Mouse (Mus musculus): Measurements from ENCODE around the gene Cpe.
"Not testable (repeated sequence)": the region's sequence is repeated elsewhere in the genome, so short reads cannot be mapped to it uniquely, and the experiment has no call there.

The Cpe gene

GRCm38 (mm10) chr8:64674951-64675585, 17.8 kb downstream of the Cpe start:
- no peak for DNase-seq (ENCODE audit: low spot score in 2 of 2)

DNA sequence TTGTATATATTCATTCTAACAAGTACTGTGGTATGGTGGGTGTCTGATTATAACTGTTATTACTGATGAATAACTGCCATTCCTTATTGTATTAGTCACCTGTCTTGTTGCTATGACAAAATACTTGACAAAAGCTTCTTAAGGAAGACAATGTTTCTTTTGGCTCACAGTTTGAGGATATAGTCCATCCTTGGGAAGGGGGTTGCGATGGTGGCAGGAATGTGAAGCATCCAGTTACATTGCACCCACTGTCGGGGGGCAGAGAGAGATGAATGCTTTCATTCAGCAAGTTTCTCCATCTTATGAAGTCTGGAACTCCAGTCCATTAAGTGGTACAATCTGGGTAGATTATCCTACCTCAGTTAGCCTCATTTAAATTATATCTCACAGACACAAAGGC, 19.9 kb downstream of the Cpe start:
- no peak for DNase-seq (ENCODE audit: low spot score in 2 of 2)

DNA sequence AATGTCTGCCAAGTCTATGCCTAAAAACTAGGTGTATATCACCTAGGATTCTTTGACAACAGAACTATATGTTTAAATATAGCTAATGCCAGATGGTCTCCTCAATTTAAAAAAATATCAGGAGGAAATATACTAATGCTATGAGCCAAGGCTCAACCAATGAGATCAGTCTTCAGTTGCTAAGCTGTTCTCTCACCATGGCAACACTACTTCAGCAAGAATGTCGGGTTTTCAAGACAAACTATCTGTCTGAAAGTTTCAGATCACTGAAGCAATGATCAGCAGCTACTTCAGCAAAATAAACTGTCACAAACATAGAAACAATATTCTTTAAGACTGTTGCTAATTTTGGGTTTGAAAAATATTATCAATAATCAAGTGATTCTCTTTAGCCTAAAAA, 20.9 kb downstream of the Cpe start:
- no peak for DNase-seq (ENCODE audit: low spot score in 2 of 2)

DNA sequence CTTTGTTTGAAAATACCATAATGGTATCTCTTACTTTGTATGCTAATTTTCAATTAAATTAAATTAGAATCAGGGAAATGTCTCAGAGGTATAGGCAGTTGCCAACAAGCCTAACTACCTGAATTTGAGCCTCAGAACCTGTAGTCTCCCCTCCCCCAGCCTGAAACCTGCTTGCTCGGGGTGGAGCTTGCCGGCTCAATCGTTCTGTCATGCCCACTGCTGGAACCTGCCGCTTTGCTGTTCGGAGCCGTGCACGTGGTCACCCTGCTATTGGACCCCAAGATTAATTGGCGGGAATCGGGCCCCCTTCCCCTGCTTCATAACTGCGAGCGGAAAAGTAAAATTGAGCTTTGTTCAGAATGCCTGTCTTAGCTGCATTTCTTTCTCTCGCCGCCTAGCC, 26.5 kb downstream of the Cpe start:
- not testable (repeated sequence) for DNase-seq (ENCODE audit: low spot score in 2 of 2)

DNA sequence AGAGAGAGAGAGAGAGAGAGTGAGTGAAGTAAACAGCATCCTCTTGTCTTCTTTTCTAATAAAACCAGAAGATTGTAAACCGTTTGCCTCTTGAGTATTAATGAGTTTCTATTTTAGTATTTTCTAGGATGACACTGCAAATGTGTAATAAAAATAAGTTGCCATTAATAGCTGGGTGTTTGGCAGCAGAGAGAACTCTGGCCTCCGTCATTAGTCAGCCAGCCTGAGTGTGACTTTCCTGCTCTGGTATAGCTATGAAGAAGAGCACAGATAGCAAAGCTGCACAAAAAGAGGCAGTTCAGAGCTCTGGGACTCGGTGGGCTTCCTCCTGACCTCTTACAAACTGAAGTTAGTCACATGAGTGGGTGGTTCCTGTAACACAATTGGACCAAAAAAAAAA, 27.3 kb downstream of the Cpe start:
- DNase-seq (ENCODE audit: low spot score in 2 of 2) = no peak

DNA sequence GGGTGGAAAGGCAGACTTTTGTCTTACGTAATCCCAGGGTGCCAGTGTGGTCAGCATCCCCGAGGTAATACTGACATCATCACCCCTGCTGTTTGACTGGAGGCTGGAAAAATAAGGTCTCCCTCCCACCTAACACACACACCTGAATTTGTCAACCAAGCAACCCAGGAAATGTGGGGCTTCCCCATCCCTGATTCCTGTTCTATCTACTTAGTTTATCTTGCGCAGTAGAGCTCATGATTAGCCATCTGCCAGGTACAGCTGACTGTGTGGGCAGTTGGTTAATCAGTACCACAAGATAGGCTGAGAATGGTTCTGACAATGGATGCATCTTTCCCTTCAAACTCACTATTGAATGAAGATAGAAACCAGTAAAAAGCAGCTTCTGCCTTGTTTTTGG, 28.0 kb downstream of the Cpe start:
- no peak for DNase-seq (ENCODE audit: low spot score in 2 of 2)

DNA sequence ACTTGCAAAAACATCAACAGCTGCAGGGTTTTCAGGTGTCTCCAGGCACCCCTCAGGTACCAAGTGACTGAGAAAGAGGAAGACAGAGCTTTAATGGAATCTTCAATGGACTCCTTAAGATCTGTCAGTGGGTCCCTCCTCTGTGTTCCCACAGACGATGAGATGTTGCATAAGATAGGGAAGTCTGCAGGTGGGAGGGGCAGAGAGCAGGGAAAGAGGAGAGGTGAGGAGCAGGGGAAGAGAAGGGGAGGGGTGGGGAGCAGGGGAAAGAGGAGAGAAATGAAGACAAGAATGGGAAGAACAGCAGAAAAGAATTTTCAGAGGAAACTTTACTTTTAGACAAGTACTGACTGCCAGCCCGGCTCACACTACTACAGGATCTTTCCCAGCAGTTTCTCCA, 28.5 kb downstream of the Cpe start:
- DNase-seq (ENCODE audit: low spot score in 2 of 2) = no peak

DNA sequence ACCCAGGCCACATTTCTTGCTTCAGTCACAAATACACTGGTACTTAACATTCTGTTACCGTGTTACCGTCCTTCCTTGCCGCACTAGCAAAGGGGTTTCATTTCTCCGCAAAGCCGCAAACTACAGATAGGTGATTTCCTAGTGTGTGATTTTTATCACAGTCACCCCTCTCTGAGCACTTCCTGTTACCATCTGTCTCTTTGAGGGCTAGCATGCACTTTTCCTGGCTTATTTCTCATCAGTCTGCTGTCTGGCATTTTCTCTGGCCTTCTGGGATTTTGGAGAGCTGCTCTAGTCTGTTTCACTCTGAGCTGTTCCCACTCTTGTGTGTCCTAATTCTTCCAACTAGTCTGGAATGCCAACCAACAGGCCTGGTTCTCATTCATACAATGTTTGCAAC, 33.8 kb downstream of the Cpe start:
- peak; percentile 55 to 75 for DNase-seq (ENCODE audit: low spot score in 2 of 2)

GRCm38 (mm10) chr8:64657980-64658401, 34.9 kb downstream of the Cpe start:
- DNase-seq (ENCODE audit: low spot score in 2 of 2) = peak; percentile 80 to 90

GRCm38 (mm10) chr8:64657517-64657916, 35.3 kb downstream of the Cpe start:
- no peak for DNase-seq (ENCODE audit: low spot score in 2 of 2)

DNA sequence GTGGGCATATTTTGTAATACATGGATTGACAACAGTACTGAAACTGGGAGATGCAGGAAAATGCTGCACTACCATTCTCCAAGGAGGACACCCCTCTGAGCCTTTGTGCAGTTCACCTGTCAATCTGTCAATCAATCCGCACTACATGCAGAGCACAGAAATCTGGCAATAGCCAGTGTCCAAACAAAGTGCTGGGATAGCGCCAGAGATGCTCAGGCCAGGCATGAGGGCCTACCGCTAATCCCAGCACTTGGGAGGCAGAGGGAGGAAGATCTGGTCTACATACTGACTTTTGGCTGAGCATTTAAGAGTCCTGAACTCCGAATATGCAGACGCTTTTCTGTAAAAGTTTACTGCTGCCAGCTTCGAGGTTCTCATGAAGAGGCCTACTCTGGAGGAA, 37.0 kb downstream of the Cpe start:
- no peak for DNase-seq (ENCODE audit: low spot score in 2 of 2)

GRCm38 (mm10) chr8:64655087-64655486, 37.8 kb downstream of the Cpe start:
- no peak for DNase-seq (ENCODE audit: low spot score in 2 of 2)

DNA sequence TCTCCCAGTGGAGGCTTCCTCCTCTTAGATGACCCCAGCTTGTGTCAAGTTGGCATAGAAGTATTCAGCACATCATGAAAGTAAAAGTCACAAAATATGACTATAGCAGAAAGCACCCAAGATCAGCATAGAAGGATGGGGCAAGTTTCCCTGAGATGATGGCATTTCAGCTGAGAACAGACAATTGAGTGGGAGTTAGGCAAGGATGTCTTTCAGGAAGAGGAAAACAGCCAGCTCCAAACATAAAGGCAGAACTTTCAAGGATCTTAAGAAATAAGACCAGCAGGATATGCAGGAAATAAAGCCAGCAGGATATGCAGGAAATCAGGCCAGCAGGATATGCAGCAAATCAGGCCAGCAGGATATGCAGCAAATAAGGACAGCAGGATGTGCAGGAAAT, 40.6 kb downstream of the Cpe start:
- no peak for DNase-seq (ENCODE audit: low spot score in 2 of 2)

- peak in 1 of 2 experiments; percentile 39 for DNase-seq (ENCODE audit: low spot score in 2 of 2)
Measured at GRCm38 (mm10) chr8:64648063-64648462, 44.8 kb downstream of the Cpe start.

- DNase-seq (ENCODE audit: low spot score in 2 of 2) = no peak
Measured at GRCm38 (mm10) chr8:64647148-64647547, 45.7 kb downstream of the Cpe start.

GRCm38 (mm10) chr8:64646421-64646820, 46.4 kb downstream of the Cpe start:
- no peak for DNase-seq (ENCODE audit: low spot score in 2 of 2)

DNA sequence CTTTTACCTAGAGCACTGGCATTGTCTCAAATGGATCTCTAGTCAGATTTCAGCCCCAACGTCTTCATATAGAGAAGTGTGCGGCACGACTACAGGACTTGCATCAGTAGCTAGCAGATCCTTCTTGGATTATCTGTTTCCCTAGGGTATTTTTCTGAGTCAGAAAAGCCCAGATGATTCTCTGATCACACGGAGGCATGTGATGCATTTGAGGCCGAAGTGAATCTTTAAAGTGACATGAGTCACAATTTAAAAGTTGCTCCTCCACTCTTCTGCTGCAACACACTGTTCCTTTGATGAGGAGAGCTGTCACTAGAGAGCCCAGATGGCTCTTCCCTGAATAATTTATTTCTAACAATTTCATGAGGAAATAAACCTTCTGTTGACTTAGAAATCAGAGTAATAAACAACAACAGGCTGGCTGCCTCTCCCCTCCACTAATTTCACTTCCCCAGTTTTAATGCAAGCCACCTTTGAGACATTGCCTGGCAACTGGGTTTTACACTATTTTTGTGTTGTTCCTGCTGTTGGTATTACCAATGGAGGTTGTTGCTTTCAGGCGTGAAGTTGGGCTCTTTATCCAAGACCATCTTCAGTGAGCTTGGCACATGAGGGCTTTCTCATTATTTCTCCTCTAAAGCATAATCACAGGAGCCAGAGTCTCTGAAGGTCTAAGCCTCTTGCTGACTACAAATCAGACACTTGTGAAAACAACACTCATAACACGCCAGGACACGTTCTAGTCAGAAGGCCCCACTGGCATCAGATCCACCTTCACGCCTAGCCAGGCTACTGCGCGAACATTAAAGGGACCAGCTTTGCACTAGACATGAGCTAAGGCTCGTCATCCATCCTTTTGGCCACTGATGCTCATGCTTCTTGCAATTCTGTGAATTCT, 48.5 kb downstream of the Cpe start:
- DNase-seq (ENCODE audit: low spot score in 2 of 2) = peak; percentile 70 to 77

GRCm38 (mm10) chr8:64643382-64643781, 49.5 kb downstream of the Cpe start:
- no peak for DNase-seq (ENCODE audit: low spot score in 2 of 2)

DNA sequence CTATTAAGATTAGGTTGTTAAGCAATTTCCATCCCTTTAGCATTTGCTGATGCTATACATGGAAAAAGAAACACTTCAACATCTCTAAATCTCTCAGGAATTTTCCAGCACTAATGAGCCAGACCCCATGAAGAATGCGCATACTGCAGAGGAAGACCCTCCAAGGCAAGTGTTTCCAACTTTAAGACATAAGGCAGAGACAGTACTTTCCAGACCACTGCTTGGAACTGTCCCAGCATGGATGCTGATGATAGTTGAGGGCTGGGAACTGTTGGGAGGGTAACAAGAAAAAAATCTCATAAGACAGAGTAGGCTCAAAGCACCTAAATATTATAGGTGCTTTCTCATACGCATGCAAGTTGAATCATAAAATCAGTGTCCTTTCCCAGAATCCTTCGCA, 50.1 kb downstream of the Cpe start:
- no peak for DNase-seq (ENCODE audit: low spot score in 2 of 2)

GRCm38 (mm10) chr8:64640599-64640998, 52.3 kb downstream of the Cpe start:
- no peak for DNase-seq (ENCODE audit: low spot score in 2 of 2)

GRCm38 (mm10) chr8:64639676-64640075, 53.2 kb downstream of the Cpe start:
- DNase-seq (ENCODE audit: low spot score in 2 of 2) = no peak

DNA sequence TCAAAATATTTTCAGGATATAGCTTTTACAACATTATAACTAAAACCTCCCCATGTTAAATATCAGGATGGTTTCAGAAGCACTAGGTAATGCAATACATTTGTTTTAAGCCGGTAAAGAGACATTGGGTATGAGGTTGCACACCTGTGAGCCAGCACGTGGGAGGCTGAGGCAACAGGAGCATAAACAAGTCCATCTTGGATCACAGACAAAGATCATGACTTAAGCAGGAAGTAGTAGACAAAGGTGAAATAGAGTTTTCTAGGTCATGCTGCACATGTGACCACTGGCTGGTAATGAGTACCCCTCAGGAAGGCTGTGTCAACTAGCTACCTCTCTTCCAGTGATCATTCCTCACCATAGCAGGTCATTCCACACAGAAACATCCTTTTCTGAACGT, 58.0 kb downstream of the Cpe start:
- DNase-seq (ENCODE audit: low spot score in 2 of 2) = no peak

GRCm38 (mm10) chr8:64634131-64634865, 58.6 kb downstream of the Cpe start:
- DNase-seq (ENCODE audit: low spot score in 2 of 2) = no peak

Measured in right cerebral cortex, postnatal 10 days (tissue).